In genomic region chr11:4636782-4637342, GRCm38 (mm10) we compare ENCODE assay signal across 8 mouse cellular contexts. TPM values are rescaled to one million over a fixed set of nuclear protein-coding genes. Genes with fewer than 3 reads are reported as not detected.
DNase-seq lines count a peak whose midpoint lies in the region; ATAC-seq and TF ChIP-seq lines count a peak whose summit lies in the region.

No protein-coding gene starts in this region.

- 48% methylated on average over 5 of the region's 5 CpGs for WGBS in lung, postnatal 0 days
- WGBS in forebrain, embryonic 10.5 days, result 61% methylated on average over 5 of the region's 5 CpGs
- WGBS in limb, embryonic 12.5 days, result 49% methylated on average over 5 of the region's 5 CpGs
- 47% methylated on average over 5 of the region's 5 CpGs for WGBS in small intestine, adult 2 months
- WGBS in cerebellum, adult 2 months, result 65% methylated on average over 5 of the region's 5 CpGs

- no peaks in the 10 kb centered on the region for H3K9me3 ChIP-seq in lung, postnatal 0 days (ENCODE audit: low read length)
- H3K9me3 ChIP-seq in forebrain, embryonic 10.5 days, result no peaks in the 10 kb centered on the region
- no peaks in the 10 kb centered on the region for H3K9me3 ChIP-seq in limb, embryonic 12.5 days

- no peak for TF ChIP-seq CTCF in lung, postnatal 0 days (IDR thresholded peaks at IDR 0.05)
- no peak for TF ChIP-seq CTCF in small intestine, adult 2 months (IDR thresholded peaks at IDR 0.05; ENCODE audit: extremely low read depth, insufficient read length, insufficient replicate concordance, low read depth, low read length)
- TF ChIP-seq CTCF in cerebellum, adult 2 months (IDR thresholded peaks at IDR 0.05; ENCODE audit: borderline replicate concordance, insufficient read depth, low read depth, low read length), result no peak

- H3K4me3 ChIP-seq in lung, postnatal 0 days (ENCODE audit: low read depth, low read length), result peak overlapping the region; percentile 74
- peak overlapping the region; percentile 91 for H3K4me3 ChIP-seq in forebrain, embryonic 10.5 days
- H3K4me3 ChIP-seq in limb, embryonic 12.5 days (replicated peaks), result peak overlapping the region; percentile 86
- H3K4me3 ChIP-seq in small intestine, adult 2 months (ENCODE audit: low read depth, low read length), result no peak overlapping the region
- H3K4me3 ChIP-seq in cerebellum, adult 2 months (replicated peaks; ENCODE audit: insufficient read depth, low read depth, low read length), result no peak overlapping the region

- no peaks in the 10 kb centered on the region for H3K36me3 ChIP-seq in lung, postnatal 0 days (ENCODE audit: insufficient read depth, low read length)
- H3K36me3 ChIP-seq in forebrain, embryonic 10.5 days (replicated peaks), result peaks cover 11% of the 10 kb centered on the region
- peaks cover 8% of the 10 kb centered on the region for H3K36me3 ChIP-seq in limb, embryonic 12.5 days
- H3K36me3 ChIP-seq in small intestine, adult 2 months (ENCODE audit: control insufficient read depth, insufficient read depth, low read length), result peaks cover 8% of the 10 kb centered on the region; the same call in 1 of the 2 replicates

- no peak for ATAC-seq in lung, postnatal 0 days
- ATAC-seq in limb, embryonic 12.5 days (ENCODE audit: insufficient number of reproducible peaks, insufficient read depth, low FRiP score, low TSS enrichment, low read depth), result no peak

- H3K9ac ChIP-seq in lung, postnatal 0 days (replicated peaks; ENCODE audit: low read depth), result no peak overlapping the region
- no peak overlapping the region for H3K9ac ChIP-seq in limb, embryonic 12.5 days (replicated peaks)

- peak overlapping the region; percentile 77 for H3K4me2 ChIP-seq in lung, postnatal 0 days (replicated peaks; ENCODE audit: low read depth, low read length)
- H3K4me2 ChIP-seq in limb, embryonic 12.5 days, result peak overlapping the region; percentile 82

- peak overlapping the region; percentile 85 for H3K27ac ChIP-seq in lung, postnatal 0 days (ENCODE audit: low read length)
- peak overlapping the region; percentile 89 for H3K27ac ChIP-seq in forebrain, embryonic 10.5 days
- peak overlapping the region; percentile 72 for H3K27ac ChIP-seq in limb, embryonic 12.5 days
- peak overlapping the region; percentile 66 for H3K27ac ChIP-seq in small intestine, adult 2 months (ENCODE audit: insufficient read depth, low read depth, low read length)
- no peak overlapping the region for H3K27ac ChIP-seq in cerebellum, adult 2 months (ENCODE audit: insufficient read depth, low read length)

- no peak; the same call in 1 of the 2 replicates for TF ChIP-seq EP300 in lung, postnatal 0 days (IDR thresholded peaks at IDR 0.05)

- peaks cover 16% of the 10 kb centered on the region; the same call in 1 of the 2 replicates for H3K4me1 ChIP-seq in lung, postnatal 0 days (ENCODE audit: insufficient read depth, low read depth, low read length)
- peaks cover 27% of the 10 kb centered on the region for H3K4me1 ChIP-seq in forebrain, embryonic 10.5 days
- peaks cover 11% of the 10 kb centered on the region for H3K4me1 ChIP-seq in limb, embryonic 12.5 days (replicated peaks)
- H3K4me1 ChIP-seq in small intestine, adult 2 months (ENCODE audit: control insufficient read depth, insufficient read depth, insufficient read length, low read length), result peaks cover 11% of the 10 kb centered on the region; the same call in 1 of the 2 replicates
- H3K4me1 ChIP-seq in cerebellum, adult 2 months (ENCODE audit: control insufficient read depth, insufficient read depth, low read length), result peaks cover 3% of the 10 kb centered on the region

- no peaks in the 10 kb centered on the region for H3K27me3 ChIP-seq in lung, postnatal 0 days (replicated peaks; ENCODE audit: insufficient read depth, low read length)
- no peaks in the 10 kb centered on the region for H3K27me3 ChIP-seq in forebrain, embryonic 10.5 days (ENCODE audit: poor library complexity, severe bottlenecking)
- no peaks in the 10 kb centered on the region for H3K27me3 ChIP-seq in limb, embryonic 12.5 days
- H3K27me3 ChIP-seq in small intestine, adult 2 months (ENCODE audit: control insufficient read depth, insufficient read depth, low read length), result no peaks in the 10 kb centered on the region
- H3K27me3 ChIP-seq in cerebellum, adult 2 months (ENCODE audit: control insufficient read depth, insufficient read depth, low read length), result no peaks in the 10 kb centered on the region

- no peak for TF ChIP-seq POLR2A in small intestine, adult 2 months (IDR thresholded peaks at IDR 0.05; ENCODE audit: low read depth, low read length)
- TF ChIP-seq POLR2A in cerebellum, adult 2 months (IDR thresholded peaks at IDR 0.05; ENCODE audit: borderline replicate concordance, insufficient read depth, low read length), result no peak

- no peak for DNase-seq in lung, postnatal 0 days (ENCODE audit: low spot score)
- DNase-seq in lung, postnatal 14 days, result no peak
- DNase-seq in forebrain, embryonic 10.5 days (ENCODE audit: extremely low spot score, low spot score), result no peak
- DNase-seq in cerebellum, adult 2 months, result no peak
- no peak for DNase-seq in yolk sac, embryonic 10.5 days (ENCODE audit: low spot score)
- no peak for DNase-seq in right cerebral cortex, adult 18-20 months

RNA-seq across cellular contexts. Expression of gene Ascc2, which starts 0.7 kb away (rescaled TPM):
- polyA plus RNA-seq in lung, postnatal 0 days (2015; fragmentation: Nextera tagmentation; extraction: Ambion mirVana), result 21.7 and 25.3 TPM in 2 replicates
- 38.1 and 38.7 TPM in 2 replicates for polyA plus RNA-seq in forebrain, embryonic 10.5 days (2016; fragmentation: Nextera tagmentation; extraction: Ambion mirVana)
- polyA plus RNA-seq in limb, embryonic 12.5 days (2016; fragmentation: Nextera tagmentation; extraction: Ambion mirVana), result 37.2 and 39.7 TPM in 2 replicates
- polyA plus RNA-seq in small intestine, adult 2 months (2012; rRNA removed), result 7.8 and 17.2 TPM in 2 replicates
- 14.8 and 16.7 TPM in 2 replicates for polyA plus RNA-seq in cerebellum, adult 2 months (2012; rRNA removed)

RNA-seq across cellular contexts. Expression of gene Gm11032, which starts 17.0 kb away (rescaled TPM):
- not detected in 2 replicates for polyA plus RNA-seq in lung, postnatal 0 days (2015; fragmentation: Nextera tagmentation; extraction: Ambion mirVana)
- not detected in 2 replicates for polyA plus RNA-seq in forebrain, embryonic 10.5 days (2016; fragmentation: Nextera tagmentation; extraction: Ambion mirVana)
- polyA plus RNA-seq in limb, embryonic 12.5 days (2016; fragmentation: Nextera tagmentation; extraction: Ambion mirVana), result not detected in 2 replicates
- polyA plus RNA-seq in small intestine, adult 2 months (2012; rRNA removed), result not detected in 2 replicates
- polyA plus RNA-seq in cerebellum, adult 2 months (2012; rRNA removed), result not detected in 2 replicates

RNA-seq across cellular contexts. Expression of gene Mtmr3, which starts 42.2 kb away (rescaled TPM):
- 22.0 and 24.6 TPM in 2 replicates for polyA plus RNA-seq in lung, postnatal 0 days (2015; fragmentation: Nextera tagmentation; extraction: Ambion mirVana)
- polyA plus RNA-seq in forebrain, embryonic 10.5 days (2016; fragmentation: Nextera tagmentation; extraction: Ambion mirVana), result 28.0 and 29.4 TPM in 2 replicates
- 39.5 and 40.0 TPM in 2 replicates for polyA plus RNA-seq in limb, embryonic 12.5 days (2016; fragmentation: Nextera tagmentation; extraction: Ambion mirVana)
- 10.4 and 19.6 TPM in 2 replicates for polyA plus RNA-seq in small intestine, adult 2 months (2012; rRNA removed)
- polyA plus RNA-seq in cerebellum, adult 2 months (2012; rRNA removed), result 44.4 and 44.9 TPM in 2 replicates

Comparison
In these comparisons a context has a peak if more than half of its experiments do, and no peak if none do; other contexts are left out.
1. H3K4me3 ChIP-seq: peak in lung, postnatal 0 days (single experiment), forebrain, embryonic 10.5 days (single experiment) and limb, embryonic 12.5 days (single experiment); none in small intestine, adult 2 months (single experiment) and cerebellum, adult 2 months (single experiment).